Mouse (Mus musculus) embryonic facial prominence, embryonic 13.5 days (tissue): ENCODE data around the gene Gm12166. TPM values are rescaled to one million over a fixed set of nuclear protein-coding genes. Genes with fewer than 3 reads are reported as not detected.

Experiments used
- ATAC-seq: fragments of 200-750 bp; cut with Nextera tagmentation; 2 replicates; pipeline ENCODE4 v1.8.0; 2017; ENCODE audit warnings: low read depth; ENCODE audit not compliant: insufficient number of reproducible peaks, insufficient read depth, low FRiP score, low TSS enrichment
- H3K27ac ChIP-seq: fragments of 300-500 bp; sonication (generic); 2 replicates; pipeline ENCODE4 v1.5.1; 2015; ENCODE audit warnings: moderate library complexity, mild to moderate bottlenecking, inconsistent platforms
- H3K27me3 ChIP-seq: fragments of 300-500 bp; sonication (generic); 2 replicates; pipeline ENCODE4 v1.6.1; 2015; ENCODE audit warnings: mild to moderate bottlenecking, inconsistent platforms
- H3K36me3 ChIP-seq: fragments of 300-500 bp; sonication (generic); 2 replicates; pipeline ENCODE4 v1.6.1; 2015; ENCODE audit warnings: mild to moderate bottlenecking, inconsistent platforms
- H3K4me1 ChIP-seq: fragments of 300-500 bp; sonication (generic); 2 replicates; pipeline ENCODE4 v1.6.1; 2015; ENCODE audit warnings: inconsistent platforms
- H3K4me2 ChIP-seq: fragments of 300-500 bp; sonication (generic); 2 replicates; pipeline ENCODE4 v1.6.1; 2015; ENCODE audit warnings: moderate library complexity, mild to moderate bottlenecking, inconsistent platforms
- H3K4me3 ChIP-seq: fragments of 300-500 bp; sonication (generic); 2 replicates; pipeline ENCODE4 v1.5.1; 2015; ENCODE audit warnings: mild to moderate bottlenecking, inconsistent platforms
- H3K9ac ChIP-seq: fragments of 300-500 bp; sonication (generic); 2 replicates; pipeline ENCODE4 v1.6.1; 2015; ENCODE audit warnings: mild to moderate bottlenecking, inconsistent platforms
- H3K9me3 ChIP-seq: fragments of 300-500 bp; sonication (generic); 2 replicates; pipeline ENCODE4 v1.6.1; 2016; ENCODE audit warnings: inconsistent platforms
- WGBS: fragments of 180-500 bp; shearing (Covaris S2); methylation state at CpG from one replicate; pipeline ENCODE4 v1.1.7; 2015; ENCODE audit warnings: mixed read lengths; 5-methylcytosine and 5-hydroxymethylcytosine counted together
- microRNA-seq: library from miRNA; unstranded; fragments of <30 nt; microRNA quantifications from one replicate; pipeline ENCODE4, GENCODE M21; 2016
- polyA plus RNA-seq: library from polyadenylated mRNA; unstranded; fragments of >200 nt; fragmentation: Nextera tagmentation; extraction: Ambion mirVana; gene quantifications from 2 replicates; pipeline ENCODE4 v1.2.1, GENCODE M21; 2015

Gm12166 gene
- polyA plus RNA-seq, 1 experiment from 2014 or later: 3.1 TPM

DNA sequence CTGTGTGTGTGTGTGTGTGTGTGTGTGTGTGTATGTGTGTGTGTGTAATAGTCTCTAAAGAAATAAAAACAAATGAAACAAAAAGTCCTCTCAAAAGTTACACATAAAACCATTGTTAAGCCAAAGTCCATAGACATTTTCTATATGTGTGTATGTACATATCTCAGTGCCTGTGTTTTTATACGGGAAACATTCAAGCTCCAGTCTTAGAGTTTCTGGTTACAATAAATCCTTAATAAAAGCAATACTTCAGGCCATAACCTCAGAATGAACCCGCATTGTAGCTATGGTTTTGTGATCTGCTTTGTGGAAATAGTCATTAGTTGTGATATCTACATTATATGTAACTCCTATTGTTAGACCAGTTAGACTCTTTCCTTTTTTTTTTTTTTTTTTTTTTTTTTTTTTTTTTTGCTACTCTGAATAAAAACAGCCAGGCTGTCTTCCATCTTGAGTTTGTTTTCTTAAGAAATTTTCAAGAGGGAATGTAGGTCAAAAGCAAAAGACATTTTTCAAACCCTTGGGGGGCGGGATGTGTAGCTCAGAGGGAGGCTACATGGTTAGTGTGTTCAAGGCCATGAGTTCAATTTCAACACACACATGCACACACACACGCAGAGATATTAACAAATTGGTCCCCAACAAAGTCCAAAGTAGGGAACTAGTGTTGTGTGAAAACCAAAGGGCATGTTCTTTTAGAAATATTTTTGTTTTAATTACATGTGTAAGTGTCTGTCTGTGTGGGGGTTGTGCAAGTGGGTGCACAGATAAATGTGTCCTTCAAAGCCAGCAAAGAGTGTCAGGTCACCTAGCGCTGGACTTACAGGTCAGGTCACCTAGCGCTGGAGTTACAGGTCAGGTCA, 23.9 kb downstream of the Gm12166 start:
- 70% methylated on average over 6 of the region's 6 CpGs for WGBS
- Histone ChIP-seq H3K36me3 (no peaks in the 10 kb centered on the region), H3K9ac (no peak overlapping the region), H3K4me2 (no peak overlapping the region), H3K27me3 (no peaks in the 10 kb centered on the region), H3K4me3 (no peak overlapping the region), H3K27ac (no peak overlapping the region), H3K9me3 (no peaks in the 10 kb centered on the region), H3K4me1 (peaks cover 8% of the 10 kb centered on the region; the same call in 1 of the 2 replicates)
- no peak for ATAC-seq

- H3K27me3 ChIP-seq: no peaks in the 10 kb centered on the region
- 48% methylated on average over 7 of the region's 7 CpGs for WGBS
- no peak overlapping the region for H3K4me3 ChIP-seq
- no peak overlapping the region for H3K9ac ChIP-seq
- H3K27ac ChIP-seq: no peak overlapping the region
- H3K9me3 ChIP-seq: no peaks in the 10 kb centered on the region
- H3K4me1 ChIP-seq: peaks cover 5% of the 10 kb centered on the region; the same call in 1 of the 2 replicates
- ATAC-seq: no peak
- H3K36me3 ChIP-seq: no peaks in the 10 kb centered on the region
- no peak overlapping the region for H3K4me2 ChIP-seq
Measured at GRCm38 (mm10) chr11:46025962-46026392, 26.1 kb downstream of the Gm12166 start.

DNA sequence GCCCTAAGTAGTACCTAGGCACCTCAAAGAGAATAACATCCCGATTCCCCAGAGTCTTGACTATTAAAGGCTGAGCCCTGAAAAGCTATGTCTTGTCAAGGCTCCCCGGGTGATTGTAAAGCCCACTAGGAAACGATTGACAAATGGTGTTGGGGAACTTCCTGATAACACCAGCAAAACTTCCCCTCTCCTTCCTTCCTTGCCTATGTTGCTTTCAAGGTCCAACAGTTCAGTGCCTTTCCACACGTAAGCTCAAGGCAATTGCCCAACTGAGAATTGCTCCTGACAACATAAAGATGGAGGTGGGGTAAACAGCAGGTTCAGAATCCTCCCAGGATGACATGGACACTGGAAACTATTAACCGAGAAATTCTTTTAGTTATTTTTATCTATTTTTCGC, 29.1 kb downstream of the Gm12166 start:
- Histone ChIP-seq H3K36me3 (no peaks in the 10 kb centered on the region), H3K9ac (no peak overlapping the region), H3K27me3 (no peaks in the 10 kb centered on the region), H3K27ac (no peak overlapping the region), H3K4me3 (no peak overlapping the region), H3K9me3 (no peaks in the 10 kb centered on the region), H3K4me2 (no peak overlapping the region), H3K4me1 (no peaks in the 10 kb centered on the region)
- no peak for ATAC-seq
- 88% methylated on average over 6 of the region's 6 CpGs for whole genome bisulfite sequencing

- Histone ChIP-seq H3K9ac (no peak overlapping the region), H3K27ac (no peak overlapping the region), H3K9me3 (no peaks in the 10 kb centered on the region), H3K36me3 (no peaks in the 10 kb centered on the region), H3K27me3 (no peaks in the 10 kb centered on the region), H3K4me3 (no peak overlapping the region), H3K4me1 (no peaks in the 10 kb centered on the region), H3K4me2 (no peak overlapping the region)
- ATAC-seq: no peak
Measured at GRCm38 (mm10) chr11:46021850-46022249, 30.3 kb downstream of the Gm12166 start.

GRCm38 (mm10) chr11:46020246-46020645, 31.9 kb downstream of the Gm12166 start:
- Histone ChIP-seq H3K36me3 (no peaks in the 10 kb centered on the region), H3K9me3 (no peaks in the 10 kb centered on the region), H3K4me3 (no peak overlapping the region), H3K4me2 (no peak overlapping the region), H3K27me3 (no peaks in the 10 kb centered on the region), H3K4me1 (no peaks in the 10 kb centered on the region), H3K9ac (no peak overlapping the region), H3K27ac (no peak overlapping the region)
- no peak for ATAC-seq
- WGBS: 80% methylated on average over 1 of the region's 1 CpGs

GRCm38 (mm10) chr11:46016061-46016460, 36.1 kb downstream of the Gm12166 start:
- no peaks in the 10 kb centered on the region for H3K4me1 ChIP-seq
- no peaks in the 10 kb centered on the region for H3K27me3 ChIP-seq
- ATAC-seq: no peak
- no peak overlapping the region for H3K4me2 ChIP-seq
- no peaks in the 10 kb centered on the region for H3K9me3 ChIP-seq
- H3K9ac ChIP-seq: no peak overlapping the region
- no peak overlapping the region for H3K4me3 ChIP-seq
- no peak overlapping the region for H3K27ac ChIP-seq
- no peaks in the 10 kb centered on the region for H3K36me3 ChIP-seq
- WGBS: 19% methylated on average over 6 of the region's 6 CpGs

Small RNA genes within 50 kb of the gene (microRNA-seq; reads per million reads assigned to microRNA genes)
- not detected for gene Mir8100

Other genes starting within 250 kb of the Gm12166 start
- 81.8 and 92.9 TPM in 2 replicates for gene Clint1, start 200.3 kb downstream of the Gm12166 start, polyA plus RNA-seq
- 5.4 and 7.0 TPM in 2 replicates for gene Lsm11, start 107.4 kb downstream of the Gm12166 start, polyA plus RNA-seq
- gene Thg1l, start 96.8 kb downstream of the Gm12166 start, polyA plus RNA-seq: 12.7 and 13.2 TPM in 2 replicates
- 0.11 TPM in 1 of 2 replicates, not detected in the other for gene Sox30, start 72.0 kb downstream of the Gm12166 start, polyA plus RNA-seq
- 9.7 and 10.0 TPM in 2 replicates for gene Adam19, start 3.7 kb upstream of the Gm12166 start, polyA plus RNA-seq
- gene Nipal4, start 114.2 kb upstream of the Gm12166 start, polyA plus RNA-seq: 1.4 and 2.0 TPM in 2 replicates
- gene Fndc9, start 183.2 kb upstream of the Gm12166 start, polyA plus RNA-seq: 0.11 and 0.15 TPM in 2 replicates